Mouse (Mus musculus) MEL (cell line): ENCODE results near the gene Parp1.

Source experiments
- E2F4 ChIP-seq: IDR thresholded peaks from 2 replicates; pipeline ENCODE4 v1.6.1; 2011; ENCODE audit warnings: low read depth, low read length, improper control_type of control experiment, borderline replicate concordance
- POLR2A ChIP-seq, 2 experiments: IDR thresholded peaks; 2 replicates each; pipeline ENCODE4 v1.6.1; 2011 to 2012; ENCODE audit warnings: low read length in 2 of 2, mild to moderate bottlenecking in 2 of 2, control low read depth in 1 of 2, improper control_type of control experiment in 1 of 2, low read depth in 1 of 2, moderate library complexity in 1 of 2; ENCODE audit not compliant: control insufficient read depth in 1 of 2, insufficient read depth in 1 of 2, poor library complexity in 1 of 2
- RCOR1 ChIP-seq: IDR thresholded peaks from 2 replicates; pipeline ENCODE4 v1.6.1; 2012; ENCODE audit warnings: low read depth, mild to moderate bottlenecking, inconsistent platforms, low read length, improper control_type of control experiment
- ZNF384 ChIP-seq: IDR thresholded peaks from 2 replicates; pipeline ENCODE4 v1.6.1; 2012; ENCODE audit warnings: low read depth, mild to moderate bottlenecking, inconsistent platforms, low read length, improper control_type of control experiment

DNA sequence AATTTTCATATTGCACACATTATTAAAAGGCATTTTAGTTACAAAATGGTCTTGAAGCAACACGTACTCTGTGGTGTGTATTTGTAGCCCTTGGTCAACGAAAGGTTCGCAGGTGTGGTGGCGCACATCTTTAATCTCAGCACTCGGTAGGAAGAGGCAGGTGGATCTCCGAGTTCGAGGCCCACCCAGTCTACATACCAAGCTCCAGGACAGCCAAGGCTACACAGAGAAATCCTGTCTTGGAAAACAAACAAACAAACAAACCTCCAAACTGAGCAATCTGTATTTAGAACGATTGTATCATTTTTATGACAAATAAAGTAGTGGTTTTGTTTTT, 73.5 kb downstream of the Parp1 start:
- TF ChIP-seq RCOR1 (no peak), ZNF384 (no peak), E2F4 (no peak), POLR2A (IDR thresholded peaks at IDR 0.05; ENCODE audit: control insufficient read depth in 1 of 2, insufficient read depth in 1 of 2, low read depth in 1 of 2, low read length in 2 of 2, poor library complexity in 1 of 2) (no peak)
